Mouse (Mus musculus) intestine, postnatal 0 days (tissue): ENCODE results near the gene Mobp. TPM values are rescaled to one million over a fixed set of nuclear protein-coding genes. Genes with fewer than 3 reads are reported as not detected.

ENCODE experiments used
- ATAC-seq: fragments of 200-750 bp; cut with Nextera tagmentation; 2 replicates; pipeline ENCODE4 v1.8.0; 2017; ENCODE audit warnings: mild to moderate bottlenecking, moderate TSS enrichment, moderate library complexity
- H3K27ac ChIP-seq: fragments of 300-500 bp; sonication (generic); 2 replicates; pipeline ENCODE4 v1.5.1; 2014; ENCODE audit warnings: mild to moderate bottlenecking, low read depth, low read length, moderate library complexity
- H3K27me3 ChIP-seq: fragments of 300-500 bp; sonication (generic); replicated peaks from 2 replicates; pipeline ENCODE4 v1.6.1; 2014; ENCODE audit warnings: low read length, mixed read lengths; ENCODE audit not compliant: control insufficient read depth, insufficient read depth
- H3K36me3 ChIP-seq: fragments of 300-500 bp; sonication (generic); 2 replicates; pipeline ENCODE4 v1.6.1; 2014; ENCODE audit warnings: mild to moderate bottlenecking, moderate library complexity; ENCODE audit not compliant: control insufficient read depth, insufficient read depth
- H3K4me1 ChIP-seq: fragments of 300-500 bp; sonication (generic); replicated peaks from 2 replicates; pipeline ENCODE4 v1.6.1; 2014; ENCODE audit warnings: antibody characterized with exemption, low read length, mixed read lengths; ENCODE audit not compliant: control insufficient read depth, insufficient read depth
- H3K4me2 ChIP-seq: fragments of 300-500 bp; sonication (generic); replicated peaks from 2 replicates; pipeline ENCODE4 v1.6.1; 2014; ENCODE audit warnings: low read depth, mild to moderate bottlenecking, moderate library complexity
- H3K4me3 ChIP-seq: fragments of 300-500 bp; sonication (generic); 2 replicates; pipeline ENCODE4 v1.5.1; 2014; ENCODE audit warnings: low read depth, low read length
- H3K9ac ChIP-seq: fragments of 300-500 bp; sonication (generic); 2 replicates; pipeline ENCODE4 v1.6.1; 2014; ENCODE audit warnings: mild to moderate bottlenecking, low read depth, low read length
- H3K9me3 ChIP-seq: fragments of 300-500 bp; sonication (generic); 2 replicates; pipeline ENCODE4 v1.6.1; 2016; ENCODE audit warnings: mixed run types; ENCODE audit not compliant: control insufficient read depth
- CTCF ChIP-seq: sonication (generic); IDR thresholded peaks from 2 replicates; pipeline ENCODE4 v1.5.1; 2016; ENCODE audit warnings: low read depth, mild to moderate bottlenecking, control low read depth, antibody characterized with exemption, moderate library complexity
- WGBS: fragments of 180-500 bp; shearing (Covaris S2); extraction: QIAGEN DNeasy Blood & Tissue Kit; methylation state at CpG from one replicate; pipeline ENCODE4 v1.1.7; 2014; 5-methylcytosine and 5-hydroxymethylcytosine counted together
- polyA plus RNA-seq: library from polyadenylated mRNA; unstranded; fragments of >200 nt; fragmentation: Nextera tagmentation; extraction: Ambion mirVana; gene quantifications from 2 replicates; pipeline ENCODE4 v1.2.1, GENCODE M21; 2015

Mobp gene
- polyA plus RNA-seq, 1 experiment from 2014 or later: 0.05 TPM

DNA sequence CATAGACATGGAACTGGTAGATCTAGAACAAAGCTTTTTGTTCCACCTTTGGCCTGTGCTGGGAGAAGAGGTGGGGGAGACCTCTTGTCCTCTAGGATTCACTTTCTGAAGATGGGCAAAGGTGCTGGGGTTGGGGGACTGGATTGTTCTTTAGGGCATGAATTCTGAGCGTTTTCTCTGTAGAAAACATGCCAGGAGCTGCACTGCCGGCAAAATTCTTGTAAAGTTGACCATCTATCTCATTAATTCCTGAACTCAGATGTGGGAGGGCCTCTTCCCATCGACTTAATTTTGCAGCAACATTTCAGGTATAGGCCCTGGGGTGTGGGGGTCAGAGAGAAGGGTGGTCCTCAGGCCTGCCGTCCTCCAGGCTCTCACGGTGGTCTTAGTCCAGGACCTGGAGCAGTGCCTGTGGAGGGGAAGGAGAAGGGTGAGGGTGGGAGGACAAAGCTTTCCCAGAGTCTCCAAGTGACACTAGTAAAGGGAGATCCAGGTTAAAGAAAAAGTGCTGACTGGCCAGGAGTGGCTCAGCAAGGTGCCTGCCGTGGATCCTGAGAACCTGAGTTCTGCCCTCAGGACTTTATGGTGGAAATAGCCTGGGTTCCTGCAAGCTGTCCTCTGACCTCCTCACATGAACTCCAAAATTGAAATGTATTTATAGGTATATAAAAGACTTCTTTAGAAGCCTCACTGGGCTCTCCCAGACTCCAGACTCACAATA lies 15.6 kb upstream of the Mobp start:
- no peaks in the 10 kb centered on the region for H3K9me3 ChIP-seq
- TF ChIP-seq CTCF: no peak
- H3K4me2 ChIP-seq: no peak overlapping the region
- no peaks in the 10 kb centered on the region for H3K27me3 ChIP-seq
- H3K27ac ChIP-seq: no peak overlapping the region
- H3K9ac ChIP-seq: no peak overlapping the region
- H3K36me3 ChIP-seq: peaks cover 37% of the 10 kb centered on the region
- no peak overlapping the region for H3K4me3 ChIP-seq
- WGBS: 44% methylated on average over 6 of the region's 6 CpGs
- H3K4me1 ChIP-seq: no peaks in the 10 kb centered on the region
- ATAC-seq: no peak

GRCm38 (mm10) chr9:120134529-120135160 lies 14.9 kb upstream of the Mobp start:
- no peak overlapping the region for H3K9ac ChIP-seq
- no peak for TF ChIP-seq CTCF
- no peak for ATAC-seq
- H3K36me3 ChIP-seq: peaks cover 31% of the 10 kb centered on the region
- H3K27me3 ChIP-seq: no peaks in the 10 kb centered on the region
- H3K4me1 ChIP-seq: no peaks in the 10 kb centered on the region
- no peak overlapping the region for H3K27ac ChIP-seq
- no peak overlapping the region for H3K4me3 ChIP-seq
- no peak overlapping the region for H3K4me2 ChIP-seq
- no peaks in the 10 kb centered on the region for H3K9me3 ChIP-seq
- 61% methylated on average over 13 of the region's 13 CpGs for WGBS

- H3K4me2 ChIP-seq: no peak overlapping the region
- ATAC-seq: no peak
- H3K36me3 ChIP-seq: peaks cover 24% of the 10 kb centered on the region
- 85% methylated on average over 11 of the region's 11 CpGs for WGBS
- no peaks in the 10 kb centered on the region for H3K4me1 ChIP-seq
- H3K9me3 ChIP-seq: no peaks in the 10 kb centered on the region
- H3K27me3 ChIP-seq: no peaks in the 10 kb centered on the region
- no peak overlapping the region for H3K4me3 ChIP-seq
- H3K27ac ChIP-seq: no peak overlapping the region
- no peak for TF ChIP-seq CTCF
- H3K9ac ChIP-seq: no peak overlapping the region
These were observed 14.1 kb upstream of the Mobp start for GRCm38 (mm10) chr9:120135454-120135853.

- no peaks in the 10 kb centered on the region for H3K4me1 ChIP-seq
These were observed 8.9 kb upstream of the Mobp start for GRCm38 (mm10) chr9:120140652-120141051.

DNA sequence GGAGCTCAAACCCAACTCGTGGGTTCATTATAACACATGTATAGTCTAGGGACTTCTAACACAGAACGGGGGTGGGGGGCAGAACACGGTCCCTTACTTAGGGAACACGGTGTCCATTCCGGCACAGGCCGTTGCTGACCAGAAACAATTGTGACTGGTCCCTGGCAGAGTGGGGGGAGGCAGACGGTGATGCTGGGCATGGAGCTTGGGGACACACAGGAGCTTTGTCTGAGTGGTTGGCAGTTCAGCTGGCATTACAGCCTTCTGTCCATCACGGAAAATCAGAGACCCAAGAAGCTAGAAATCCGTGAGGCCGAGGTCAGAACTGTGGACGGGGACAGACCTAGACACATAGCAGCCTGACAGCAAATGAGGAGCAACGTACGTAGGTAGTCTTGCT lies 5.0 kb upstream of the Mobp start:
- TF ChIP-seq CTCF: no peak
- Histone ChIP-seq H3K4me3 (no peak overlapping the region), H3K9ac (no peak overlapping the region), H3K36me3 (no peaks in the 10 kb centered on the region), H3K4me2 (no peak overlapping the region), H3K4me1 (no peaks in the 10 kb centered on the region), H3K27ac (no peak overlapping the region), H3K27me3 (no peaks in the 10 kb centered on the region), H3K9me3 (no peaks in the 10 kb centered on the region)
- no peak for ATAC-seq
- whole genome bisulfite sequencing: 81% methylated on average over 13 of the region's 13 CpGs

More at GRCm38 (mm10) chr9:120140652-120141051, 8.9 kb upstream of the Mobp start:
- 4% methylated on average over 4 of the region's 4 CpGs for WGBS
- peak; percentile 95 for TF ChIP-seq CTCF
- Histone ChIP-seq H3K4me2 (no peak overlapping the region), H3K36me3 (no peaks in the 10 kb centered on the region), H3K9me3 (no peaks in the 10 kb centered on the region), H3K27ac (no peak overlapping the region), H3K4me3 (no peak overlapping the region), H3K9ac (no peak overlapping the region), H3K27me3 (no peaks in the 10 kb centered on the region)
- ATAC-seq: no peak

DNA sequence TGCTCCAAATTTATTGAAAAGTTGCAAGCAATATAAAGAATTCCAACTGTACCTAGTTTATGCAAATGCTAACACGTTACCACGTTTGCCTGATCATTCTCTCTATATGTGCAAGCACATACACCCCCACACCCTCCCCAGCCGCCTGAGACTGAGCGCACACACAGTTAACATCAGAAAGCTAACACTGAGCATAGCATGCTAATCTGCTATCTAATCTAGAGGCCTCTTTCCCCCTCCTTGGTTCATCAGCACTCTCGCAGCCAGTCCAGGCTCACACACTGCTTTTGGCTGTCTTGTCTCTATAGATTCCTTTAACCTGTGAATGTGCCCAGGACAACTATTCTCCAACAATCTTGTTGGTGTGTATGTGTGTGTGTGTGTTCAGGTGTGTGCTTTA lies 1.6 kb downstream of the Mobp start:
- no peak for TF ChIP-seq CTCF
- Histone ChIP-seq H3K27me3 (no peaks in the 10 kb centered on the region), H3K4me1 (no peaks in the 10 kb centered on the region), H3K9me3 (no peaks in the 10 kb centered on the region), H3K27ac (no peak overlapping the region), H3K4me2 (no peak overlapping the region), H3K9ac (no peak overlapping the region), H3K4me3 (no peak overlapping the region), H3K36me3 (no peaks in the 10 kb centered on the region)
- WGBS: 61% methylated on average over 5 of the region's 5 CpGs
- no peak for ATAC-seq
